Mouse (Mus musculus) heart, embryonic 13.5 days (tissue): Measurements from ENCODE around the gene Naa35. TPM values are rescaled to one million over a fixed set of nuclear protein-coding genes. Genes with fewer than 3 reads are reported as not detected.
A peak's percentile ranks its signal among the peaks of the same experiment; 100 is the strongest.
"Not testable (repeated sequence)": the region's sequence is repeated elsewhere in the genome, so short reads cannot be mapped to it uniquely, and the experiment has no call there.

ENCODE experiments used
- ATAC-seq: fragments of 200-750 bp; cut with Nextera tagmentation; 2 replicates; pipeline ENCODE4 v1.8.0; 2017; ENCODE audit warnings: moderate TSS enrichment; ENCODE audit not compliant: insufficient number of reproducible peaks, low FRiP score, low TSS enrichment; ENCODE audit errors: extremely low read depth
- H3K27ac ChIP-seq: fragments of 300-500 bp; sonication (generic); replicated peaks from 2 replicates; pipeline ENCODE4 v1.5.1; 2015; ENCODE audit warnings: moderate library complexity, mild to moderate bottlenecking, inconsistent platforms
- H3K27me3 ChIP-seq: fragments of 300-500 bp; sonication (generic); replicated peaks from 2 replicates; pipeline ENCODE4 v1.6.1; 2015; ENCODE audit warnings: mild to moderate bottlenecking, inconsistent platforms
- H3K36me3 ChIP-seq: fragments of 300-500 bp; sonication (generic); 2 replicates; pipeline ENCODE4 v1.6.1; 2015; ENCODE audit warnings: mild to moderate bottlenecking, inconsistent platforms
- H3K4me1 ChIP-seq: fragments of 300-500 bp; sonication (generic); 2 replicates; pipeline ENCODE4 v1.6.1; 2015; ENCODE audit warnings: inconsistent platforms
- H3K4me2 ChIP-seq: fragments of 300-500 bp; sonication (generic); 2 replicates; pipeline ENCODE4 v1.6.1; 2015; ENCODE audit warnings: inconsistent platforms, mild to moderate bottlenecking, moderate library complexity
- H3K4me3 ChIP-seq: fragments of 300-500 bp; sonication (generic); 2 replicates; pipeline ENCODE4 v1.5.1; 2015; ENCODE audit warnings: moderate library complexity, mild to moderate bottlenecking, inconsistent platforms
- H3K9ac ChIP-seq: fragments of 300-500 bp; sonication (generic); 2 replicates; pipeline ENCODE4 v1.6.1; 2015; ENCODE audit warnings: inconsistent platforms, mild to moderate bottlenecking, moderate library complexity
- H3K9me3 ChIP-seq: fragments of 300-500 bp; sonication (generic); 2 replicates; pipeline ENCODE4 v1.6.1; 2016; ENCODE audit warnings: inconsistent platforms
- WGBS: fragments of 180-500 bp; shearing (Covaris S2); methylation state at CpG from one replicate; pipeline ENCODE4 v1.1.7; 2015; ENCODE audit warnings: mixed read lengths; 5-methylcytosine and 5-hydroxymethylcytosine counted together
- polyA plus RNA-seq: library from polyadenylated mRNA; unstranded; fragments of >200 nt; fragmentation: Nextera tagmentation; extraction: Ambion mirVana; gene quantifications from 2 replicates; pipeline ENCODE4 v1.2.1, GENCODE M21; 2015

The Naa35 gene
- polyA plus RNA-seq, 1 experiment from 2014 or later, result 68.5 TPM

DNA sequence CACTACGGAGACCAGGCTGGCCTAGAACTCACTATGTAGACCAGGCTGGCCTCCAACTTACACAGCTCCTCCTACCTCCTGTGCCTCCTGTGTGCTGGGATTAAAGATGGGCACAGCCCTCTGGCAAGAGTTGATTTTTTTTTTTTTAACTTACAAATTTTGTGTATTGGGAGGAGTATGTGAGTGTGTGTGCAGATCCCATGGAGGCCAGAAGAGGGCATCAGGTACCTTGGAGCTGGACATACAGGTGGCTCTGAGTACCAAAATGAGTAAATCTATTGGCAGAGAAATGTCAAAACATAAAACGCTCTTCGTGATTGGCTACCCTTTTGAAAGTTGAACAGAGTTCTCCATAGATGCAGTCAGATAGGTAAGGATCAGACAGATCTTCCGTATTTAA, 4.1 kb upstream of the Naa35 start:
- Histone ChIP-seq H3K27ac (no peak overlapping the region), H3K4me3 (no peak overlapping the region), H3K27me3 (0 out of 2 replicates have a peak, but pooled peaks cover 3% of the 10 kb centered on the region), H3K4me1 (peaks cover 6% of the 10 kb centered on the region), H3K4me2 (no peak overlapping the region), H3K9ac (no peak overlapping the region), H3K9me3 (no peaks in the 10 kb centered on the region), H3K36me3 (no peaks in the 10 kb centered on the region)
- no peak for ATAC-seq
- WGBS, result 89% methylated on average over 4 of the region's 4 CpGs

DNA sequence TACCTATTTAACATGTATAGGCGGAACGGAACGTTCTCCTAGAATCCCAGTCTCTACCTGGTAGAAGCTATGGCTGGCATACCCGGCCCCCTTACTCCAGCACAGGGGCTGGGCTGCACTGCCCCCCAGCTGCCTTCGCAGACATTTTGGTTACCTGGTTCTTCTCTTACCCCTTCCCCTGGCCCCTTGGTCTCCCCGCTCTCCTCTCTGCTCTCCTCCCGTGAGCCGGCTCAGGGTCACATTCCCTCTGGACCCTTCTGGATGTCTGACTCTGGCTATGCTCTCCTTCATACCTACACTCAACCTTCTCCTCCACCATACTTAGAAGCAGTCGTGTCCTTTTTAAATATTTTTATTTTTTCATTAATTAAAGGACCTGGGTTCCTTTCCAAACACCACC, 578 bp upstream of the Naa35 start:
- Histone ChIP-seq H3K27ac (peak overlapping the region; percentile 80), H3K36me3 (peaks cover 26% of the 10 kb centered on the region), H3K4me3 (peak overlapping the region; percentile 90), H3K4me2 (peak overlapping the region; percentile 82), H3K27me3 (no peaks in the 10 kb centered on the region), H3K9ac (peak overlapping the region; percentile 83), H3K4me1 (peaks cover 35% of the 10 kb centered on the region), H3K9me3 (no peaks in the 10 kb centered on the region)
- 2% methylated on average over 9 of the region's 9 CpGs for whole genome bisulfite sequencing
- peak; percentile 10; the same call in 1 of the 2 replicates for ATAC-seq

DNA sequence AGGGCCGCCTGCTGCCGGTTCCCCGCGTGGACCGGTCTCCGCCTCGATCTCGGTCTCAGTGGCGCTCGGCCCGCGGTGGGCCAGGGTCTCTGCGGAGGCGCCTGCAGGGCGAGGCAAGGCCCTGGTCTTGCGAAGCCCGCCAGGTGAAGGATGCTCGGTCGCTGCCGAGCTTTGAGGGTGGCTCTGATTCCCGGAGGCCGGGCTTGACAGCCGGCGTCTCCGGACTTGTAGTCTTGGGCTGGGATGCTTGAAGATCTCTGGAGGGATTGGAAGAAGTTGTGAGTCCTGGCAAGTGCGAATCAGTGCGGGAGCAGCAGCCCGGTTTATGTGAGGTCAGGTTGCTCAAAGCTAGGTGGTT, 568 bp downstream of the Naa35 start:
- peaks cover 37% of the 10 kb centered on the region for H3K36me3 ChIP-seq
- ATAC-seq, result no peak; the same call in 1 of the 2 replicates
- H3K9me3 ChIP-seq, result no peaks in the 10 kb centered on the region
- H3K4me1 ChIP-seq, result peaks cover 35% of the 10 kb centered on the region
- H3K4me2 ChIP-seq, result peak overlapping the region; percentile 82
- peak overlapping the region; percentile 94 for H3K9ac ChIP-seq
- H3K27ac ChIP-seq, result peak overlapping the region; percentile 75
- peak overlapping the region; percentile 90 for H3K4me3 ChIP-seq
- WGBS, result under 1% methylated on average over 28 of the region's 28 CpGs
- H3K27me3 ChIP-seq, result no peaks in the 10 kb centered on the region

DNA sequence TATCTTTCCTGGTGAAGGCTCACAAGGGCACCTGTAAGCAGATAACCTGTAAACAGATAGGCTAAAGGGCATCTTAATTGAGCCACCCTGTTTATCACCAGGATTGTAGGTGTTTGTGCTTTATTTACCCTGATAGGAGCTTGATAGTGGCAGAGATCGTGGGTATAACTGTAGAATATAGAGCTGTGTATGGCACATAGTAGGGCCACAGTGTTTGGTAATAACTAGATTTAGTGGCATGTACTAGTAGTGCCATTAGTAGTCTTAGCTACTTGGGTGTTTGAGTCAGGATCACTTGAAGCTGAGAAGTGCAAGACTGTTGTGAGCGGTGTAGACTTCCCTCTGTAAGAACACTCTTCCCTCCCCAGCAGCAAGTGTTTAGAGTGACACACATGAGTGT, 2.1 kb downstream of the Naa35 start:
- H3K9ac ChIP-seq, result peak overlapping the region; percentile 94
- 77% methylated on average over 2 of the region's 2 CpGs for WGBS
- no peak overlapping the region for H3K4me3 ChIP-seq
- H3K27ac ChIP-seq, result no peak overlapping the region
- no peak for ATAC-seq
- H3K36me3 ChIP-seq, result peaks cover 53% of the 10 kb centered on the region
- peaks cover 35% of the 10 kb centered on the region for H3K4me1 ChIP-seq
- H3K4me2 ChIP-seq, result peak overlapping the region; percentile 82
- no peaks in the 10 kb centered on the region for H3K9me3 ChIP-seq
- no peaks in the 10 kb centered on the region for H3K27me3 ChIP-seq

DNA sequence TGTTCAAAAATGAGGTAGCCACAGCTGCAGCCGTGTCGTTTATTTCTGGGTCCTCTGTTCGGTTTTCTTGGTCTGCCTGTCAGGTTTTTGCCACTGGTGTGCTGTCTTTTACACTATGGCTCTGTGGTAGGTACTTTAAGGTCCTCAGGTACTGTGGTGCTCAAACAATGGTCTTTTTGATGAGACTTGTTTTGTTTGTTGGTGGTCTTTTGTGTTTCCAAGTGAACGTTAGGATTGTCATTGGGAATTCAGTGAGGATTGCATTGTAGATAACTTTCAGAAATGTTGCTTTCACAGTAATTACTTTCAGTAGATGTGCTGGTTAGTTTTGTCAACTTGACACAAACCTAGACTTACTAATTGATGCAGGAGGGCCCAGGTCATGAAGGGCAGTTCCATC, 4.6 kb downstream of the Naa35 start:
- WGBS, result 85% methylated on average over 4 of the region's 4 CpGs
- no peak overlapping the region for H3K4me3 ChIP-seq
- ATAC-seq, result no peak
- no peak overlapping the region for H3K27ac ChIP-seq
- peaks cover 76% of the 10 kb centered on the region for H3K36me3 ChIP-seq
- no peak overlapping the region for H3K9ac ChIP-seq
- H3K9me3 ChIP-seq, result no peaks in the 10 kb centered on the region
- no peak overlapping the region for H3K4me2 ChIP-seq
- H3K4me1 ChIP-seq, result peaks cover 30% of the 10 kb centered on the region
- no peaks in the 10 kb centered on the region for H3K27me3 ChIP-seq

DNA sequence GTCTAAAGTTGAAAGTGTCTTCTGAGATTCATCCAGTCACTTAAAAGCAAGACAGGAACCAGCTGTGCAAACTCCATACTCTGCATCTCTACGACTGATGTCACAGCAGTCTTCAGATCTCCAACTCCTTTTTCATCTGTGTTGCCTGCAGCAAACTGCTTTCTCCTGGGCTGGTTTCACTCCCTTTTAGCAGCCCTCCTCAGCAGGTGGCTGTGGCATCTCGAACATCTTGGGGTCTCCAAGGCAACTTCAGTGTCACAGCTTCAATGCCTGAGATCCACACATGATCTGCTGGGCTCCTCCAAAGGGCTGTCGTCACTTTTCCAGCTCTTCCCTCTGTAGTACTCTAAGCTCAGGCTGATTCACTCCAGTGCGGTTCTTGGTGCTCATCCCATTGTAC, 5.6 kb downstream of the Naa35 start:
- Histone ChIP-seq H3K4me1 (peaks cover 30% of the 10 kb centered on the region), H3K36me3 (peaks cover 83% of the 10 kb centered on the region), H3K9ac (no peak overlapping the region), H3K27me3 (no peaks in the 10 kb centered on the region), H3K4me3 (no peak overlapping the region), H3K4me2 (no peak overlapping the region), H3K27ac (no peak overlapping the region), H3K9me3 (no peaks in the 10 kb centered on the region)
- WGBS, result 91% methylated on average over 4 of the region's 4 CpGs
- no peak for ATAC-seq

DNA sequence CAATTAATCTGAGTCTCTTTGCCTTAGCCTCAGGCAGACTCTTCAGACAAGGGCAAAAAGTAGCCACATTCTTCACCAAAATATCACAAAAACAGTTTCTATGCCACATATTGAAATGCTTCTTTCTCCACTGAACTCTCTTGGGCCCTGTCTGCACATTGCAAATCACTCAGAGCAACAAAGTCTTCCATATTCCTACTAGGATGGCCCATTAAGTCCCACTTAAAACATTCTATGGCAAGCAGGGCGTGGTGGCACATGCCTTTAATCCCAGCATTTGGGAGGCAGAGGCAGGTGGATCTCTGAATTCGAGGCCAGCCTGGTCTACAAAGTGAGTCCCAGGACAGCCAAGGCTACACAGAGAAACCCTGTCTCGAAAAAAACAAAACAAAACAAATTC, 7.0 kb downstream of the Naa35 start:
- H3K4me2 ChIP-seq, H3K9ac ChIP-seq, H3K9me3 ChIP-seq, H3K27ac ChIP-seq, H3K4me3 ChIP-seq, H3K27me3 ChIP-seq, ATAC-seq: not testable (repeated sequence)
- WGBS, result 93% methylated on average over 3 of the region's 3 CpGs
- peaks cover 18% of the 10 kb centered on the region for H3K4me1 ChIP-seq
- H3K36me3 ChIP-seq, result peaks cover 95% of the 10 kb centered on the region

DNA sequence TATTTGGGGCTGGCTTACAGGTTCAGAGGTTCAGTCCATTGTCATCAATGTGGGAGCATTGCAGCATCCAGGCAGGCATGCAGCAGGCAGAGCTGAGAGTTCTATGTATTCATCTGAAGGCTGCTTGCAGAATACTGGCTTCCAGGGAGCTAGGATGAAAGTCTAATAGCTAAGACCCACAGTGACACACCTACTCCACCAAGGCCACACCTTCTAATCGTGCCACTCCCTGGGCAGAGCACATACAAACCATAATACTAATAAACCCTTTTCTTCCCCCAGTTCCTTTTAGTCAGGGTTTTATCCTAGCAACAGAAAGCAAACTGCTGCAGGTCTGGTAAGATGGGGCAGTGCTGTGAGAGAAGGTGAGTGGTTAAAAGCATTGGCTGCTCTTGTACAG, 7.6 kb downstream of the Naa35 start:
- ATAC-seq, result no peak
- Histone ChIP-seq H3K27ac (no peak overlapping the region), H3K9me3 (no peaks in the 10 kb centered on the region), H3K9ac (no peak overlapping the region), H3K36me3 (peaks cover 94% of the 10 kb centered on the region), H3K4me2 (no peak overlapping the region), H3K27me3 (no peaks in the 10 kb centered on the region), H3K4me3 (no peak overlapping the region), H3K4me1 (peaks cover 12% of the 10 kb centered on the region)
- WGBS, result 88% methylated on average over 1 of the region's 1 CpGs

DNA sequence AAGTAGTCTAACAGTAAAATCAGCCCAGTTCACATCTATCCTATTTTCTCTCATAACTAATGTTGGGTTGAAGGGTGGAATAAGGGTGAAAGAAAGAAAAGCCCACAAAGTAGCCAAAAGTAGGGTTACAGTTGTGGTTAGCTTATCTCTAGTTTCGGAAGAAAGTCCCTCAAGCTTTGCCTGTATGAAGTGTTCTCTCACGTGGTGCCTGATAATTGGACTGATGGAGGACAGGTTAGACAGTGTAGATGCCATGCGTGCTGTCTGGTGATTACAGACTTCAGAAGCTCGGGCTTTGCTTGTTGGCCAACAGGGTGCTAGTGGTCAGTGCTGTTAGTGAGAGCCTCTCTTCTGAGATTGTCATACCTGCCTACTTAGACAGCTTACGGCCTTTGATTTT, 18.0 kb downstream of the Naa35 start:
- Histone ChIP-seq H3K4me1 (no peaks in the 10 kb centered on the region), H3K9me3 (no peaks in the 10 kb centered on the region), H3K4me2 (no peak overlapping the region), H3K9ac (no peak overlapping the region), H3K36me3 (peaks cover 94% of the 10 kb centered on the region), H3K27ac (no peak overlapping the region), H3K4me3 (no peak overlapping the region), H3K27me3 (no peaks in the 10 kb centered on the region)
- ATAC-seq, result no peak
- 84% methylated on average over 5 of the region's 5 CpGs for WGBS

DNA sequence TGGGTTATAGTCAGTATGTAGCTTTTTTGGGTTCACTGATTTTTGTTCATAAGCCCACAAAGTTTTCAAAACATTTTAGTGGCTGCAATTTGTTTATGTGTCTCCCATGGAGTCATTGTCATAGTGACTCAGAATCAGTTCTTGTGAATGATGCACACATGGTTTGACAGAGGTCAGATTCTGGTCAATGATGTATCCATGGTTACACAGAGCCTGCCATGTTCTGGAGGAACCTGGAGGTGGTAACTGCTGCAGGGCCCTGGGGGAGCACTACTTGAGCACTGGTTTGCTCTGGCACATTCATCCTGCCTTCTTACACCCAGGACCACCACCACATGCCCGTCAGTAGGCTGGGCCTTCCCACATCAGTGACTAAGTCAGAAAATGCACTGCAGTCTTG, 19.5 kb downstream of the Naa35 start:
- peaks cover 97% of the 10 kb centered on the region for H3K36me3 ChIP-seq
- 0 out of 2 replicates have a peak, but pooled peaks cover under 1% of the 10 kb centered on the region for H3K4me1 ChIP-seq
- no peak overlapping the region for H3K4me2 ChIP-seq
- H3K9me3 ChIP-seq, result no peaks in the 10 kb centered on the region
- H3K27ac ChIP-seq, result no peak overlapping the region
- 91% methylated on average over 1 of the region's 1 CpGs for WGBS
- H3K4me3 ChIP-seq, result no peak overlapping the region
- H3K27me3 ChIP-seq, result no peaks in the 10 kb centered on the region
- no peak for ATAC-seq
- no peak overlapping the region for H3K9ac ChIP-seq

DNA sequence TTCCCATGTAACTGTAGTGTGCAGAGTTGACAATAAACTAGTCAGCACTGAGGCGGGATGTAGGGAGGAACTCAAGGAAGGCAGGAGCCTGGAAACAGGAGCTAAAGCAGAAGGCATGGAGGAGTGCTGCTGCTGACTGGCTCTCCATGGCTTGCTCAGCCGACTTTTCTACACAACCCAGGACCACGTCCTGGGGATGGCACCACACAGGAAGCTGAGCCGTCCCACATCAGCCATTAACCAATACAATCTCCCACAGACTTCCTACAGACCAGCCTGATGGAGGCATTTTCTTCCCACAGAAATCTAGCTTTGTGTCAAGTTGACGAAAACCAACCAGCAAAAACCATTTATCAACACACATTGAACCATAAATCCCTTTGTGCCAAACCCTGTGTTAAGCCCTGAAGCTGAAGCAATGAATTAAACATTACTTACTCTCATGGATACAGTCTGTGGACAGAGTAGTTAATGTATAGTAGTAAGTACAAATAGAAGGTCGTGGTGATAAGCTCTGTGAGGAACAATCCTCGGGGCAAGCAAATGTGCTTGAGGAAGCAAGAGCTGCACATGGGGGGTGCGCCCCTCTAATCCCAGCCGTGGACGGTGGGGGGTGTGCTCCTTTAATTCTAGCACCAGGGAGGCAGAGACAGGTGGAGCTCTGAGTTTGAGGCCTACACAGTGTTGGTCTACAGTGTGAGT, 20.3 kb downstream of the Naa35 start:
- H3K27me3 ChIP-seq, result no peaks in the 10 kb centered on the region
- H3K27ac ChIP-seq, result no peak overlapping the region
- H3K9me3 ChIP-seq, result no peaks in the 10 kb centered on the region
- no peak overlapping the region for H3K9ac ChIP-seq
- no peak overlapping the region for H3K4me3 ChIP-seq
- H3K36me3 ChIP-seq, result peaks cover 95% of the 10 kb centered on the region
- no peak overlapping the region for H3K4me2 ChIP-seq
- ATAC-seq, result no peak
- 78% methylated on average over 10 of the region's 10 CpGs for WGBS
- H3K4me1 ChIP-seq, result peaks cover 8% of the 10 kb centered on the region

DNA sequence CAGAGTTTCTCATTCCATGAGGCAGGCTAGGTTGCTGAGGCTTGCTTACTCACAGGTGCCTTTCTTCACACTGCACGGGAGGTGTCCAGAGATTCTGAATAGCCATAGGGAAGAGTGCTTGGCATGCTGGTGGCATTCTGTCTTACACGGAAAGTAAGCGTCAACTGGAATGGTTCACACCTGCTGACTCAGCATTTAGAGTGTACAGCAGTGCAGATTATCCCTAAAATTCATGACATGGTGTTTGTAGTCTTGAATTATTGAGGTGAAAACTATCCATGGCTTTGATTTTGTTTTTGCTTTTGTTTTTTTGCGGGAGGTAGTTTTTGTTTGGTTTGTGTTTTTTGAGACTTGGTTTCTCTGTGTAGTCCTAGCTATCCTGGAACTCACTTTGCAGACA, 24.8 kb downstream of the Naa35 start:
- Histone ChIP-seq H3K4me2 (no peak overlapping the region), H3K9ac (no peak overlapping the region), H3K4me1 (peaks cover 15% of the 10 kb centered on the region), H3K27me3 (no peaks in the 10 kb centered on the region), H3K27ac (peak overlapping the region; percentile 88), H3K4me3 (no peak overlapping the region), H3K9me3 (no peaks in the 10 kb centered on the region), H3K36me3 (peaks cover 93% of the 10 kb centered on the region)
- 86% methylated on average over 4 of the region's 4 CpGs for WGBS
- no peak for ATAC-seq
